Mouse (Mus musculus) B cell, adult 67 days (primary cell): ENCODE results near the gene Eid2. TPM values are rescaled to one million over a fixed set of nuclear protein-coding genes. Genes with fewer than 3 reads are reported as not detected.

Experiments
- total RNA-seq, 2 experiments: library from RNA; stranded (reverse); gene quantifications; 4 replicates each; pipeline ENCODE4 v1.2.4; 2023

Gene Eid2
- 1 to 10 TPM; 2.0 to 2.1 TPM for total RNA-seq

GRCm38 (mm10) chr7:28267129-28268041, at the start of gene Eid2:
TSS of gene Eid2 (plus strand) at chr7:28267881.

DNA sequence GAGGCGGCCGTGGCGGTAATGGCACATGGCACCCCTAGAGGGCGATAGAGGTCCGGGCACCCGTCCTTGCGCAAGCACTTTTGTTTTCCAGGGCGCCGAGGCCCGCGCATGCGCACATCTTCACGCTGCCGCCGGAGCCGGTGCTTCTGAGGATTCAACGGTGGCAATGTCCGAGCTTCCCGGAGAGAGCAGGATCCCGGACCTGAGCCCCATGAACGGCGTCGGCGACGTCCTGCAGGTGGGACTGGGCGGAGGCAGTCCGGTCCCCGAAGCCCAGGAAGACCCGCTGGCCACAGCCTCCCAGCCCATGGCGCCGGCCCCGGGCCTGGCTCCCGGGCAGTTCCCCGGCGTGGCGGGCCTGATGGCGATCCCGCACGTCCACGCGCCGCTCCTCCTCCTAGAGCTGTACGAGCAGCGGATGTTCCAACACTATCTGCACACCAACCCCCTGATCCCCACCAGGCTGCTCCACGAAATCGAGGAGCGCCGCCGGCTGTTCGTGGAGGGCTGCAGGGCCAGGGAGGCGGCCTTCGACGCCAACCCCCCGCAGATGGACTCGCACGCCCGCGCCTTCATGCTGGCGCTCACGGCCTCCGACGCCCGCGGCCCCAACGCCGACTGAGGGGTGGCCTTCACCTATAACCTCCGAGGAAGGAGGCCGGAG, 10.1 kb downstream of the Eid2 start, which contains the start of gene Eid2b:
Gene Eid2b, plus strand, starts transcription at position 125 of the 664 bp plus-strand sequence.

GRCm38 (mm10) chr7:28290638-28291590, 23.2 kb downstream of the Eid2 start, which contains the start of gene Selenov:
TSS of gene Selenov (minus strand) at chr7:28291186.

DNA sequence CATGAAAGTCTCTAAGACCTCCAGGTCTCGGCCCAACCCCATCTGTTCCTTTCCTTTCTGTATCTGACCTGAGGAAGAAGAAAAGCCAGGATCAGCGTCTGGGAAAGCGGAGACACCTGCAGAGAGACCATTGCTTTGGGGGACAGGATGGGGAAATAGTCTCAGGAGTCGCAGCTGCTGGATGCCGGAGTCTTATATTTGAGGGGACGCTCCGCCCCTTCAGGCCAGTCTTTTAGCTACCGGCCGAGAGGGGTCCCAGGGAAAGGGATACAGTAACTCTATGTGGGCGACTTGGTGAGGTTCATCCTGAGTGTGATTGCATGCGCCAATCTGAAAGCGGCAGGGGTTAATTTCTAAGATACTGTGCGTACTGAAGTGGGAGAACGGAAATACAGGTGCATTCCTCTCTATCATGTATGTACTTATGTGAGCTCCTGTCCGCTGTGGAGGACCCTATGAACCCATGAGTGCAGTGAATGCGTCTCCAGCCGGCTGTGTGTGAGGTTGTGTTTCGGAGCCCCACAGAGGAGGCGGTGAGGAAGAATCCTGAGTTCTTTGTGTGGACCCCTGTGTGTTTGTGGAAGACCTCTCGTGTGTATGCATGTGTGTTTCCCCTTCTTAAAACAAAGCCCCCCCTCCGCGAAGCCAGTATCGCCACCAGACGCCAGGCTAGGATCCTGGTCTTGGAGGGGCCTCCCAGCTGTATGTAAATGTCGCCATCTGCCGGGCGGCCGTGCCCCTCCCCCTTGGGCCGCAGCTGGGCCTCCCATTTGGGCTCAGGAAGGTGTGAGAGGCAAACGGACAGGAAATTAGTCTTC, 34.1 kb downstream of the Eid2 start, which contains the start of gene Dll3:
Gene Dll3, minus strand, starts transcription at position 623 of the 818 bp plus-strand sequence.

GRCm38 (mm10) chr7:28311926-28312543, 44.4 kb downstream of the Eid2 start, which contains the start of gene Timm50:
TSS of gene Timm50 (minus strand) at chr7:28312072.

Other genes with a start within 250 kb of the Eid2 start
- gene Psmc4, start 217.8 kb upstream of the Eid2 start, total RNA-seq, result 100 to 1,000 TPM; 125 to 128 TPM
- not detected for gene Fcgbp, start 196.6 kb upstream of the Eid2 start, total RNA-seq
- gene 9530053A07Rik, start 138.4 kb upstream of the Eid2 start, total RNA-seq, result not detected
- gene Fbl, start 98.2 kb upstream of the Eid2 start, total RNA-seq, result 100 to 1,000 TPM; 202 to 203 TPM
- 10 to 100 TPM; 19.6 to 25.0 TPM for gene Dyrk1b, start 88.4 kb upstream of the Eid2 start, total RNA-seq
- 1 to 10 TPM; 5.0 to 5.8 TPM for gene Eid2b, start 9.9 kb downstream of the Eid2 start, total RNA-seq
- gene Selenov, start 23.3 kb downstream of the Eid2 start, total RNA-seq, result not detected
- not detected for gene Dll3, start 34.4 kb downstream of the Eid2 start, total RNA-seq
- 10 to 100 TPM; 39.8 to 42.4 TPM for gene Timm50, start 44.2 kb downstream of the Eid2 start, total RNA-seq
- 100 to 1,000 TPM; 154 to 178 TPM for gene Supt5, start 70.9 kb downstream of the Eid2 start, total RNA-seq
- gene Rps16, start 82.8 kb downstream of the Eid2 start, total RNA-seq, result 1,000 to 10,000 TPM; 3,040 to 3,128 TPM
- 100 to 1,000 TPM; 148 to 160 TPM for gene Plekhg2, start 104.7 kb downstream of the Eid2 start, total RNA-seq
- gene Zfp36, start 112.4 kb downstream of the Eid2 start, total RNA-seq, result 100 to 1,000 TPM; 693 to 924 TPM
- 10 to 100 TPM; 18.5 to 21.6 TPM for gene Med29, start 124.8 kb downstream of the Eid2 start, total RNA-seq
- gene Paf1, start 125.1 kb downstream of the Eid2 start, total RNA-seq, result 100 to 1,000 TPM; 138 to 180 TPM
- gene Gmfg, start 169.6 kb downstream of the Eid2 start, total RNA-seq, result 100 to 1,000 TPM; 259 to 266 TPM
- 1 to 10 TPM; 2.0 to 2.5 TPM for gene Lrfn1, start 184.1 kb downstream of the Eid2 start, total RNA-seq
- gene Ifnl2, start 242.6 kb downstream of the Eid2 start, total RNA-seq, result not detected